Mouse (Mus musculus) bone marrow, adult 2 months (tissue): Measurements from ENCODE around the gene Nelfe.

ENCODE experiments used
- CTCF ChIP-seq: fragments of 200-500 bp; IDR thresholded peaks from 2 replicates; pipeline ENCODE4 v1.5.1; 2011; ENCODE audit warnings: low read length, control low read depth; ENCODE audit not compliant: control insufficient read depth, insufficient read depth
- POLR2A ChIP-seq: fragments of 200-500 bp; IDR thresholded peaks from 2 replicates; pipeline ENCODE4 v1.6.1; 2011; ENCODE audit warnings: low read depth, mild to moderate bottlenecking, control low read depth, low read length, borderline replicate concordance; ENCODE audit not compliant: control insufficient read depth

GRCm38 (mm10) chr17:34836856-34837221 is 13.4 kb upstream of the Nelfe start, which contains the start of the genes Stk19 and Dxo:
- TF ChIP-seq CTCF (no peak), POLR2A (peak; percentile 79)
